Mouse (Mus musculus) liver, adult 2 months (tissue): ENCODE data around the gene Dync1i1.

Experiments used
- CTCF ChIP-seq: fragments of 200-500 bp; IDR thresholded peaks from 2 replicates; pipeline ENCODE4 v1.5.1; 2011; ENCODE audit warnings: low read depth, low read length, control low read depth
- POLR2A ChIP-seq: fragments of 200-500 bp; IDR thresholded peaks from 2 replicates; pipeline ENCODE4 v1.6.1; 2011; ENCODE audit warnings: low read length, control low read depth; ENCODE audit not compliant: insufficient read depth; ENCODE audit errors: extremely low read depth

GRCm38 (mm10) chr6:5830717-5831116 lies 105.3 kb downstream of the Dync1i1 start:
- TF ChIP-seq POLR2A (no peak), CTCF (no peak)
